Mouse (Mus musculus): Measurements from ENCODE around the gene Gm9767.

Gm9767 gene

GRCm38 (mm10) chr10:26077671-26078481 is at the start of gene Gm9767:
Gene Gm9767 (plus strand): TSS chr10:26078255.
- DNase-seq (ENCODE audit: low spot score) = no peak

- DNase-seq (ENCODE audit: low spot score) = no peak
Observed at GRCm38 (mm10) chr10:26034931-26035330, 43.1 kb upstream of the Gm9767 start.

GRCm38 (mm10) chr10:26051177-26051576 is 26.9 kb upstream of the Gm9767 start:
- no peak for DNase-seq (ENCODE audit: low spot score)

GRCm38 (mm10) chr10:26059662-26060307 is 18.3 kb upstream of the Gm9767 start:
- DNase-seq (ENCODE audit: low spot score) = no peak

- DNase-seq (ENCODE audit: low spot score) = no peak
Observed at GRCm38 (mm10) chr10:26063071-26063470, 15.0 kb upstream of the Gm9767 start.

GRCm38 (mm10) chr10:26071986-26072385 is 6.1 kb upstream of the Gm9767 start:
- no peak for DNase-seq (ENCODE audit: low spot score)

GRCm38 (mm10) chr10:26076949-26077348 is 1.1 kb upstream of the Gm9767 start:
- no peak for DNase-seq (ENCODE audit: low spot score)

- no peak for DNase-seq (ENCODE audit: low spot score)
Observed at GRCm38 (mm10) chr10:26078521-26079142, 577 bp downstream of the Gm9767 start, which contains the start of gene Tmem200a. Gene Tmem200a (minus strand): TSS chr10:26079052.

GRCm38 (mm10) chr10:26079678-26080077 is 1.6 kb downstream of the Gm9767 start:
- DNase-seq (ENCODE audit: low spot score) = no peak

- DNase-seq (ENCODE audit: low spot score) = no peak
Observed at GRCm38 (mm10) chr10:26082081-26082480, 4.0 kb downstream of the Gm9767 start.

GRCm38 (mm10) chr10:26103330-26103982 is 25.4 kb downstream of the Gm9767 start:
- DNase-seq (ENCODE audit: low spot score) = no peak

- no peak for DNase-seq (ENCODE audit: low spot score)
Observed at GRCm38 (mm10) chr10:26114409-26114808, 36.4 kb downstream of the Gm9767 start.

- no peak for DNase-seq (ENCODE audit: low spot score)
Observed at GRCm38 (mm10) chr10:26119067-26119821, 41.2 kb downstream of the Gm9767 start.

- no peak for DNase-seq (ENCODE audit: low spot score)
Observed at GRCm38 (mm10) chr10:26119822-26120183, 41.7 kb downstream of the Gm9767 start.

All from c-Kit-positive CD71-positive TER-119-positive erythroid progenitor cells, embryonic 14.5 days (primary cell).